ENCODE assay signal across 18 mouse cellular contexts in genomic region chr6:28860922-28861321, GRCm38 (mm10).
"Had no signal": no experiment of that assay in that cellular context is flagged by ENCODE, and none has a peak within 500 bp of the region (broad histone marks: within the 10 kb centered on the region; RNA-seq: fewer than 3 reads in every experiment).

No protein-coding gene starts in this region.

- H3K9me3 ChIP-seq: midbrain, embryonic 10.5 days; midbrain, embryonic 13.5 days; neural tube, embryonic 13.5 days; neural tube, embryonic 15.5 days had no signal

- DNase-seq: lung, adult 18-20 months; lung, embryonic 14.5 days; lung, postnatal 10 days; lung, postnatal 4 days; retina, postnatal 1 day; right cerebral cortex, adult 18-20 months; right cerebral cortex, postnatal 25 days; right cerebral cortex, postnatal 4 days; spleen, adult 18-20 months; thymus, adult 18-20 months; thymus, postnatal 14 days; thymus, postnatal 4 days had no signal

- H3K27ac ChIP-seq: midbrain, embryonic 10.5 days; midbrain, embryonic 13.5 days; neural tube, embryonic 13.5 days; neural tube, embryonic 15.5 days had no signal

- ATAC-seq: midbrain, embryonic 13.5 days; midbrain, embryonic 16.5 days had no signal

- H3K4me3 ChIP-seq: midbrain, embryonic 10.5 days; midbrain, embryonic 13.5 days; myocyte; neural tube, embryonic 13.5 days; neural tube, embryonic 15.5 days had no signal

- H3K9ac ChIP-seq: lung, embryonic 14.5 days; midbrain, embryonic 13.5 days; neural tube, embryonic 13.5 days; neural tube, embryonic 15.5 days had no signal

- H3K4me2 ChIP-seq: lung, embryonic 14.5 days; midbrain, embryonic 13.5 days; neural tube, embryonic 13.5 days; neural tube, embryonic 15.5 days had no signal

- H3K36me3 ChIP-seq: midbrain, embryonic 10.5 days; midbrain, embryonic 13.5 days; neural tube, embryonic 13.5 days; neural tube, embryonic 15.5 days had no signal

- H3K27me3 ChIP-seq: midbrain, embryonic 13.5 days; neural tube, embryonic 13.5 days; neural tube, embryonic 15.5 days had no signal
